Mouse (Mus musculus) brain, embryonic 14.5 days (tissue): Measurements from ENCODE around the gene Mob1b. TPM values are rescaled to one million over a fixed set of nuclear protein-coding genes. Genes with fewer than 3 reads are reported as not detected.

ENCODE experiments used
- DNase-seq: peaks from one replicate; pipeline ENCODE4 v3.0.0-alpha.2; 2011; ENCODE audit warnings: low read depth
- CTCF ChIP-seq: fragments of 200-500 bp; IDR thresholded peaks from 2 replicates; pipeline ENCODE4 v1.5.1; 2012; ENCODE audit warnings: inconsistent platforms, mild to moderate bottlenecking, moderate library complexity, borderline replicate concordance; ENCODE audit not compliant: insufficient read depth, insufficient read length; ENCODE audit errors: extremely low read depth
- POLR2A ChIP-seq: fragments of 200-500 bp; IDR thresholded peaks from 2 replicates; pipeline ENCODE4 v1.6.1; 2012; ENCODE audit warnings: mild to moderate bottlenecking, inconsistent platforms, borderline replicate concordance; ENCODE audit not compliant: poor library complexity, insufficient read depth, insufficient read length, severe bottlenecking; ENCODE audit errors: extremely low read depth
- polyA plus RNA-seq: library from polyadenylated mRNA; depleted of rRNA; stranded (reverse); fragments of >200 nt; gene quantifications from 2 replicates; pipeline ENCODE4 v1.2.3, GENCODE M21; 2012

Mob1b gene
- polyA plus RNA-seq, 1 experiment = 16.6 TPM

DNA sequence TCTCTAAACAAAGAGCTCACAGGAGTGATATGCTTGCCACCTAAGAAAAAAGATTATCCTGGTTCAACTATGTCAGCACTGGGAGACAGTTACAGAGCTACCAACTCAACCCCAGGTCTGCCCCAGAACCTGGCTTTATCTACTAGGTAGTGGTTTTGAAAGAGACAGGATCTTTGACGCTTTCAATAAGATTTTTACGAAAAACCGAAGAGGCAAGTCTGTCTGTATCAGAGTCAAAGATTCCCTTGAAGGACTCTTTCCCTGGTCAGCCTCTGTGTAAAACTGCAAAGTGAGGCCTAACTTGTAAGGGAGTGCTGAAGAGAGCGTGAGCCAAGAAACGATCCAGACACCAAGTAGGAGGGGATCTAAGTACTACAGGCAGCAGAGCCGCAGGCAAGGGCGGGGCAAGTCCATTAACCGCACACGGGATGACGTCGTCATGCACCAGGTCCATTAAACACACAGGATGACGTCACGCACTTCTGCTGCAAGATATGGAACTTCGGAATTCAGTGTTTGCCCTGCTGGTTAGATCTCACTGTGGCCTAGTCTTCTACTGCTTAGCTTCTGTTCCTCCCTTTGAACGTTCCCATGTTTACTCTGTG is 32.0 kb upstream of the Mob1b start:
- no peak for TF ChIP-seq CTCF
- TF ChIP-seq POLR2A = no peak

DNA sequence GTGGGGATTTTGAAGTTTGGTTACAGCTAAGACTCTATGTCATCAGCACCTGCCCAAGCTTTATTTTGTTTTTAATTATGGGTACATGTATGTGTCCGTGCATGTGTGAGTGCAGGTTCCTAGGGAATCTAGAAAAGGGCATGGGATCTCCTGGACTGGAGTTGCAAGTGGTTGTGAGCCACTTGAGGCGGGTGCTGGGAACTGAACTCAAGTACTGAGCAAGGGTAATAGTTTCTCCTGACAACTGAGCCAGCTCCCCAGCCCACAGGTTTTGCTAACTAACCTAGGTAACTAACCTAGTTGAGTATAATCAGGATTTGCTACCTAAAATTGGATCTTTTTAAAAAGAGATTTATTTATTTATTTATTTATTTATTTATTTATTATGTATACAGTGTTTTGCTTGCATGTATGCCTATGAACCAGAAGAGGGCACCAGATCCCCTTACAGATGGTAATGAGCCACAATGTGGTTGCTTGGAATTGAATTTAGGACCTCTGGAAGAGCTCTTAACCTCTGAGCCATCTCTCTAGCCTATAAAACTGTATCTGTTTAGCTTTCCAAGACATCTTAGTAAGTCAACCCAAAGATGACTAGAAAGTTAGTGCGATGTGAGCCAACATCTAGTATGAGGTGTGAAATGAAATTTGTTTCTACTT is 31.2 kb upstream of the Mob1b start:
- TF ChIP-seq CTCF (peak; percentile 47; the same call in 1 of the 2 replicates), POLR2A (no peak)
- DNase-seq = peak; percentile 84

More for the DNA sequence above, 32.0 kb upstream of the Mob1b start:
- DNase-seq = no peak

DNA sequence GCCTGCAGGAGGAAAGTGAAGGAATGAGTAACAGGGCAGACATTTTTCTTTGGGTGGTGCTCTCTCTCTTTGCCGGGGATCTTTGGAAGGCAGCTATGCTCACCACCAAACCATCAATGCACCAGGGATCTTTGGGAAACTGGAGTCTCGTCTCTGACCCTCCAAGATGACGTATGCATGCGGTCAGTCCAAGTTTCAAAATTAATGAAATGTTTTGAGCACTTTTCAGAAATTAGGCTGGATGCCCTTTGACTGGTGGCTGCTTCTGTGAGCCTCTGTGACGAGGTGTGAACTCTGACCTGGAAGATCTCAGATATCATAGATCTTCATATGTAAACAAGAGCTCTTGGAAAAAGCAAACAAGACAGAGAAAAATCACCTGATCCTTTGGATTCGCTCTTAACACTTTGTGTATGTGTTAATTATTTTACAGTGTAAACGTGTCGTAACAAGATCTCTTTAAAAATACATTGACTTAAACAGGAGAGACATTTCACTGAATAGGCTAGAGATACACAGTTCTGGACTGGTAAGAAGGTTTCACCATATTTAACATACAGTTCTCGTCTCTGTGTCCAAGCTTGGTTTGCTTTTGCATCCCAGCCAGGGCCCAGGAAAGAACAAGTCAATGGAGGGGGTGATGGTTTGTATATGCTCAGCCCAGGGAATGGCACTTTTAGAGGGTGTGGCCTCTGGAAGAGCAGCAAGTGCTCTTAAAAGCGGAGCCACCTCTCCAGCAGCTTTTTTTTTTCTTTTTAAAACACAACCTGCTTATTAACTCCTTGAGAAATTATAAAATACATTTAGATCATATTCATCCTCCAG is 29.8 kb upstream of the Mob1b start:
- TF ChIP-seq CTCF (no peak), POLR2A (no peak)
- no peak for DNase-seq

DNA sequence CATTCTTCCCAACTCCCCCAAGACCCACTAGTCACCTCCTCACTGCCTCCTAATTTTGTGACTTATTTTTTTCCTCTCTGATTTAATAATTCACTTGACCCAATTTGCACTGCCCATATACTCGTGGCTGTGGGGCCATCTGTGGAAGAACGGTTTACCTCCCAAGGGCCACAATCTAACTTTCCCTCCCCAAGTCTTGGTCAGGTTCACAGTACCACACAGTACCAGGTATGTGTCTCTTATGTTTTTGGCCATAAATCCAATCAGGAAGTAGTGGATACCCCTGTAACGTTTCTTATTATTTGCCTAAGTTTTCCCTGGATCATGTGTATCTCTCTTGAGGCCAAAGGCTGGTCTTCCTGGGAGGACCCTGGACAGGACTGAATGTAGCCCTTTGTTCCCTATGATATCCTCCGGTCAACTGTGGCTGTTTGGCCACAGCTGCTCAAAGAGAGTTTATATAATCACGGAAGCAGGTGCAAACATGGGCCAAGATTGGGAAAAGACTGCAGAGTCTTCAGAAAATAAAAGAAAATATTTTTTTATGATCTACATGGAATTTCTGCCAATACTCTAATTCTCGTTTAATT is 29.1 kb upstream of the Mob1b start:
- DNase-seq = no peak
- TF ChIP-seq CTCF (no peak), POLR2A (no peak)

DNA sequence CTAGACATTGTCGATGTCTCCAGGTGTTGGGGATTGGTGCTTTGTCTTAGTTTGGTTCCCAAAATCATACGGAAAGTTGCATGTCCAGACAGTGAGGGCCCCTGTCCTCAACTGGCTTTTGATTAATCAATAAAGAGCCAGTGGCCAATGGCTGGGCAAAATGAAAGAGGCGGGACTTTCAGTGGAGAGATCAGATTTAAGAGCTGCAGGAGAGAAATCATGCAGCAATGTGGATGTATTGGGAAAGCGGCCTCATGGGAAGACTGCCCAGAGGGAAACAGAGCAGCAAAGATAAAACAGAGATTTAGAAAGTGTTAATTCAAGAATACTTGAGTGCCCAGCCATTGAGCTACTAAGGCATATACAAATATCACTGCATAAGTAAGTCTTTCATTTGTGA is 28.1 kb upstream of the Mob1b start:
- no peak for DNase-seq
- TF ChIP-seq POLR2A (no peak), CTCF (no peak)

DNA sequence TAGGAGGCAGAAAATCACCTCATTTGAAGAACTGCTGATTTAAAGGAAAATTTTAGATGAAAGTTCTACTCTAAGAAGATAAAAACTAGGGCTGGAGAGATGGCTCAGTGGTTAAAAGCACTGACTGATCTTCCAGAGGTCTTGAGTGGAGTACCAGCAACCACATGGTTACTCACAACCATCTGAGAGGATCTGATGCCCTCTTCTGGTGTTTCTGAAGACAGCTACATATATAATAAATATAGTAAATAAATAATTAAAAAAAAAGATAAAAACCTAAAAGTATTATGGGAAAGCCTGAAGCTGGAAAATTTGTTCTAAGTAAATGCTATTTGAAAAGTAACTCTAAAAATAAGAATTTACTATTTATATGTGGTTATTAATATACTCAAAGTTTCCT is 27.6 kb upstream of the Mob1b start:
- TF ChIP-seq CTCF (no peak), POLR2A (no peak)
- DNase-seq = no peak

DNA sequence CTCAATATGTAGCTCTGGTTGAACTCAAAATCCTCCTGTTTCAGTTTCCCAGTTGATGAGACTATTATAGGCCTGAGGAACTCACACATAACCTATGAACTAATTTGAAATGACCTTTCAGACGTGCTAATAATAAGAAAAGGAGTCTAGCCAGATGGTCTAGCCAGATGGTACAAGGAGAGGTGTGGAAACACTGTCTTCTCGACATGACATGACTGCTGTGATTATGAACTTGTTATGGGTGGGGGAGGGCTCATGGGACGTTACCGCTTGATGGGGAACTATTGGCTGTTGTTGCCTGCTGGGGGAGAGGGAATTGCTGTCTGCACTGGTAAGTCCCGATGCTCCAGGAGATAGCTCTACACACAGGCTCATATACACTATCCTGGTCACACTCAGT is 23.4 kb upstream of the Mob1b start:
- DNase-seq = peak; percentile 74
- no peak for TF ChIP-seq CTCF
- TF ChIP-seq POLR2A = no peak

DNA sequence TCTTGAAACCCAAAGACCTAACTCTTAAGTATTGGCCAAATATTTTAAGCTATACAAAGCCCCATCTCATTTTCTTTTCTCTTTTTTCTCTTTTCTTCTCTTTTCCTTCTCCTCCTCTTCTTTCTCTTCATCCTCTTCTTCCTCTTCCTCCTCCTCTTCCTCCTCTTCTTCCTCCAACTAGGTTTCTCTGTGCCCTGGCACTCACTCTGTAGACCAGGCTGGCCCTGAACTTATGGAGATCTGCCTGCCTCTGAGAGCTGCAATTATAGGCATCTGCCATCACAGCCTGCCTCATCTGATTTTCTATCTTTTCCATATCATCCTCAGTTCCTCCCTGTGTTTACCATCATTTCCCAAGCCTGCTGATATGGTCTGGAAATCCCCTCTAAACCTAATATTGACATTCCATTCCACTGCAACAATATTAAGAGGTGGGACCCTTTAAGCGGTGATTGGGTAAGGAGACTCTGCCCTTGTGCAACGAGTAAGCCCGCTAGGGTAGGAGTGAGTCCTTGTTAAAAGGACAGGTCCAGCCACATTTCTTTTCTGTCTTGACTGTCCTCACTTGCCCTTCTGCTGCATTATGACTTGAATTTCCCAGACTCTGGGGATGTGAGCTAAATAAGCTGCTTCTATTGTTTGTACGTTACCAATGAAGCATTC is 21.3 kb upstream of the Mob1b start:
- no peak for DNase-seq
- no peak for TF ChIP-seq POLR2A
- no peak for TF ChIP-seq CTCF

DNA sequence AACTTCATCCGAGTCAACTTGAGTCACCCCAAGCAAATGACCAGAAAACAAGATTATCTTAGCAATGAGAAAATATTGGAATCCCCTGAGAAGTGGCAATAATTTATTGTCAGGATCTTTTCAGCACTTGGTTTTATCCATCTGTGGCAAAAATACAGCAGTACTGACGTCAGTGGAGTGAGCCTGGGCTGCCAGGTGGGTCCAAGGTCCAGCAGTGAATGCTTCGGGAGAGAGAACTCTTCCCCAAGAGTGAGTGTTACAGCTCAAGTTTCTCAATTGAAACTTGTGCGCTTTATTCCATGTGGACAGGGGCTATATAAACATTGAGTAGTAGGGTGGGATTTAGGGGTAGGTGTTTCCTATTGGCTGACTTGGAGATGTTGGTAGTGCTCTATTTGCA is 18.6 kb upstream of the Mob1b start:
- no peak for DNase-seq
- TF ChIP-seq CTCF (no peak), POLR2A (no peak)

DNA sequence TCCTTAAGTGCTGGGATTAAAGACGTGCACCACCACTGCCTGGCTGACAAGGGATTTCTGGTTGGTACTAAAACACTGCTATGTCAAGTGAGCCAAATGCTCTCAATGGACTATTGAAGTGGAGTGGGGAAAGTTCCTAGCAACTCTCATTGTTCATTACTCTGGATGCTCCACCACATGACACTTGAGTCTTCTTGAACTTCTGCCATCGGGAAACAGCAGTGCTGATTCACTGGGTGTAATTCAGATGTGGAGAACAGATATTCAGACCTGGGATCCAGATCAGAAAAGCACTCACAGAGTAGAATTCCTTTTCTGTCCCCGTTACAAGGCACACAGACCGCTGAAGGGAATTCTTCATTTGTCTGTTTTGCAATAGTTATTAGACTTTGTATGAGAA is 17.1 kb upstream of the Mob1b start:
- TF ChIP-seq POLR2A = no peak
- no peak for DNase-seq

DNA sequence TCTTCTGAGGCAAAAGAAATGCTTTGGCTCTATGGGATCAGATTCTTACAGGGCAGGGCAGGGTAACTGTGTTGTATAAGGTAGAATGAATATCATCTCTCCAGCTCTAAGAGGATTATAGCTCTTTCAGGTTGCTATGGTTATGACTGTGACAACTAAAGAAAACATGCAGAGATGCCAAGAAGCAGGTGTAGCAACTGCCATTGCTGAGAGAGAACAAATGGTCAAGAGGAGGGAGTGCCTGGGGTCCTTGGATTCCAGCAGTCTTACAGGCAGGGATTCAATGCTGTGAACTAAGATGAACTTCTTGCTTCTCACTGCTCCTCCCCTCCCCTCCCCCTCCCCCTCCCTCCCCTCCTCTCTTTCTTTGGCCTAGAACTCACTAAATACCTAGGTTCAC is 9.5 kb upstream of the Mob1b start:
- DNase-seq = peak; percentile 53
- TF ChIP-seq CTCF (no peak), POLR2A (no peak)

DNA sequence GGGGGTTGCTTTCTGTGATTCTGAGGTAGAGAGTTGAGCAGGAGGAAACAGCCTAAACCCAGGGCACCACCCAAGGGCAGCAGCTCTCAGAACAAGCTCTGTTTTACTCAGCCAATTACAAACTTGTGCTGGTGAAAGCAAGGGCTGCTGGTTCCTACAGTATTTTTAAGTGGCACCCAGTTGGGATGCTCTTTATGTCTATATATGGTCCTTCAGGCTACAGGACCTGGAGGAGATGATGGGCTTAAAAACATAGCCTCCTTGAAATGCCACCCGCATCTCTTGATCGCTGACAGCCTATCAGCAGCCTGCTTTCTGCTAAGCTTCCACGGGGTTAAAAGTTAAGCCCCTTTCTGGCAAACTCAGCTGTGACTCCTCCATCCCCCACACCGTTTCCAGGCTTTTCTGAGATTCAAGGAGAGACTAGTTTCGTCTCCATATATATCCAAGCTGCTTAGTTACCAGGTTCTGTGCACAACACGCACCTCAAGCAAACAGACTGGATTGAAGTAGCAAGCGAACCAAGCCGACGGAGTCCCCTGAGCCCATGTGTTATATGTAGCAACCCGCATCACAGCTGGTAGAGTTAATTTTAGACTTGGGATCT is 8.9 kb upstream of the Mob1b start:
- TF ChIP-seq POLR2A = no peak
- peak; percentile 40 for DNase-seq
